Mouse (Mus musculus) yolk sac, embryonic 10.5 days (tissue): Measurements from ENCODE around the gene Lamtor1.
"Not testable (repeated sequence)": the region's sequence is repeated elsewhere in the genome, so short reads cannot be mapped to it uniquely, and the experiment has no call there.

Experiments used
- DNase-seq: peaks from one replicate; pipeline ENCODE4 v3.0.0-alpha.2; 2017; ENCODE audit warnings: low spot score

The Lamtor1 gene

GRCm38 (mm10) chr7:101900331-101901097 is 5.2 kb upstream of the Lamtor1 start:
- no peak for DNase-seq

DNA sequence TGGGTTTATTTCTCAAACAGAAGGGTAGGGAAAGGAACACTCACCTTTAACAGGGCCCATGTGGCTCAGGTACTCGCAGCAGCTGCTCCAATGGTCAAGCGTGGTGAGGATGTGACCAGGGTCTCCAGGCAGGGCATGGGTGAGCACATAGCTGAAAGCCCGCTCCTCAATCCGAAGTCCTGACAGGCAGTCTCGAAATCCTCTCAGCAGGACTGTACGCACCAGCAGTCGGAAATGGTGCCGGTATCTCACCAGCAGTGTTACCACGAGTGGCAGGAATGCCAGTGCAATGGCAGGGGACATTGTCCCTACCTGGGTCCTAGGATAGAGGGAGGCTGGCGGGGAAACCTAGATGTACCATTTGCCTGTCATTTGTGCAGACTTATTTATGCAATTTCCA is 3.7 kb upstream of the Lamtor1 start:
- no peak for DNase-seq

DNA sequence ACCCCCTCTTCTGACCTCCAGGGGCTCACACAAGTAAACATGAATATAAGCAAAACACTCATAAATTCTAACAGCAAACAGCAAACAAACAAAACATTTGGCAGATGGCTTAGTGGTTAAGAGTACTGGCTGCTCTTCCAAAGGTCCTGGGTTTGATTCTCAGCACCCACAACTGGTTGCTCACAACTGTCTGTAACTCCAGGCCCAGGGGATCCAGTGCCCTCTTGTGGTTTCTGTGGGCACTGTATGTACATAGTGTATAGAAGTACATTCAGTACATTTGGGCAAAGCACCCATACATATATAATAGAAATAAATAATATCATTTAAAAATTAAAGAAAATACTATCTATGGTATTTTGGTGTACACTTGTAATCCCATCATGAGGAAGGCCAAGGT is 2.9 kb upstream of the Lamtor1 start:
- no peak for DNase-seq

DNA sequence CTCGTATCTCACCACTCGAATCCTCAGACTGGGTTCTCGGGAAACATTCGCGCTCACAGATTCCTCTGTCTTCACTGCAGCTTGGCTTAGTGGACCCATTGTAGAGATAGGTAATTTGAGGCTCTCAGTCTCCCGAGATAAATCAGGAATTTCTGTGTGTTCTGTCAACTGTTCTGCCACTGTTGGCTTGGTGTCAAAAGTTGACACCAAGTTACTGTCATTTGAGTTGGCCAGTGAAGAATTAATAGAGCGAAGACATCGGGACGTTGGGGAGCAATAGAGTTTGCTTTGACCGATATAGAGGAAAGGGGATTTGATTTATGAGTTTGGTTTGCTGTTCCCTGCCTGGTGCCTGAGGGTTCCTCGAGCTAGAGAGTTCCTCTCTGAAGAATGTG is 580 bp downstream of the Lamtor1 start, which contains the start of gene Tomt:
Gene Tomt (minus strand): TSS at position 73 of the 395 bp plus-strand sequence.
- no peak for DNase-seq

- no peak for DNase-seq
Measured at GRCm38 (mm10) chr7:101906696-101907095, 992 bp downstream of the Lamtor1 start.

GRCm38 (mm10) chr7:101908367-101908766 is 2.7 kb downstream of the Lamtor1 start:
- DNase-seq: no peak

GRCm38 (mm10) chr7:101910138-101910537 is 4.4 kb downstream of the Lamtor1 start:
- no peak for DNase-seq

DNA sequence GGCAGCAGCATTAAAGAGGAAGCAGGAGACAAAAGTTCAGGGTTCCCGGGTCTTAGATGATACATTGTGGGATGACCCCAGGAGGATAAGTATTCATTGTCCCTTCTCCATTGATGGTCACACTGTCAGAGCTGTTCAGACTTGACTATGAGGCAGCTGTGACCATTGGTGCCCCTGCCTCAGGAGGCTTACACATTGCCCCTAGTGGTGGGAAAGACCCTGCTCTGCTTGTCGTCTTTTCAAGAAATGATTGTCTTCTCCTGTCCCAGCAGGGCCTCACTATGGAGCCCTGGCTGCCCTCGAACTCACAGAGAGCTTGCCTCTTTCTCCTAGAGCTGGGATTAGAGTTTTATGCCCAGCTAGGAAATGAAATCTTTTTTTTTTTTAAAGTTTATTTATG is 6.3 kb downstream of the Lamtor1 start:
- DNase-seq: no peak

GRCm38 (mm10) chr7:101918071-101918470 is 12.4 kb downstream of the Lamtor1 start:
- peak; percentile 63 for DNase-seq

DNA sequence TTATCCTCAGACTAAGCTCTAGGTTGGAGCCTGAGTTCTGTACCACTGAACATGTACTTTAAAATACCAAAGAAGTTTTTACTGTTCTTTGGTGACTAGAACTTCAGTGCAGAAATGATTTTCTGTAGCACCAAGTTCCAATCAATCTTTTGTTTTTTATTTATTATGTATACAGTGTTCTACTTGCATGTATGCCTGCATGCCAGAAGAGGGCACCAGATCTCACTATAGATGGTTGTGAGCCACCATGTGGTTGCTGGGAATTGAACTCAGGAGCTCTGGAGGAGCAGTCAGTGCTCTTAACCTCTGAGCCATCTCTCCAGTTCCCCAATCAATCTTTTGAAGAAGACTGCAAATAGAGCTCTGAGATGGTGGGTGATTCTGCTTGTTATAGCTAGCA is 20.2 kb downstream of the Lamtor1 start:
- not testable (repeated sequence) for DNase-seq

DNA sequence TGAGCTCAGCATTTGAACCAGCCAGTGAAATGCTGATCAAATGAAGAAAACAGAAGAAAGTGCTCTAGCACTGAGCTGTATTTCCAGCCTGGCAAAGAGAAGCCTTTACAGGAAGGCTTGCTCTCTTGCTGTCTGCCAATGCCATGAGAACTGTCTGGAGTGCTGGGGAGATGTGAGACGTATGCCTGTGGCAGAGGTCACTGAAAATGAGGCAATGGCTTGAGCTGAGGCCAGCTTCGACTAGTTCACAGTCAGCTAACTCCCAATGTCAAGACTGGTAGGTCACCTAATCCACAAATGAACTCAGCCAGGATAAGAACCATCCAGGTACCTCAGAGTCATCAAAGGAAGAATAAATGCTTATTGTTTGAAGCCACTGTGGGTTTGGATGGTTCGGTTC is 22.4 kb downstream of the Lamtor1 start:
- no peak for DNase-seq

- DNase-seq: no peak
Measured at GRCm38 (mm10) chr7:101932551-101932950, 26.8 kb downstream of the Lamtor1 start.

GRCm38 (mm10) chr7:101933300-101933699 is 27.6 kb downstream of the Lamtor1 start:
- DNase-seq: no peak

- peak; percentile 99 for DNase-seq
Measured at GRCm38 (mm10) chr7:101933751-101934240, 28.1 kb downstream of the Lamtor1 start, which contains the start of the genes Lrrc51 and Numa1. Gene Lrrc51 (minus strand): TSS chr7:101933895. Gene Numa1 (plus strand): TSS chr7:101934111.

GRCm38 (mm10) chr7:101935957-101936356 is 30.3 kb downstream of the Lamtor1 start:
- no peak for DNase-seq

GRCm38 (mm10) chr7:101936996-101937395 is 31.3 kb downstream of the Lamtor1 start:
- DNase-seq: no peak

DNA sequence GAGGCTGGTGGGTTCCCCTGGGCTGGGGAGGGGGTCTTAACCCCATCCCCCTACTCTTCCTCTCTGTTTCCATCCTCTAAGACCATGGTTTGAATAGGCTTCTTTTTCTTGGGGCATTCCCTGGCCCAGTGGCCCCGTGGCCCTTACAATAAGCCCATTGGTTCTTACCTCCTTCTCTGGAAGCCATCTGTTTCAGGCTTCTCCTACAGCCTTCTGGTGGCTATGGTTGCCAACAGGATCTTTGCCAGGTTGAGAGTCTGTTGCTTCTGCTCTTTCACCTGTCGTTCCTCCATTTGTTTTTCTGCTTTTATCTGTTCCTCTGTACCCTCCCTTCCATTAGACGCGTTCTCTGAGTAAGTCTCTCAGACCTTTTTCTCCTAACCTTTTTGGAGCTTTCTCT is 31.9 kb downstream of the Lamtor1 start:
- no peak for DNase-seq

DNA sequence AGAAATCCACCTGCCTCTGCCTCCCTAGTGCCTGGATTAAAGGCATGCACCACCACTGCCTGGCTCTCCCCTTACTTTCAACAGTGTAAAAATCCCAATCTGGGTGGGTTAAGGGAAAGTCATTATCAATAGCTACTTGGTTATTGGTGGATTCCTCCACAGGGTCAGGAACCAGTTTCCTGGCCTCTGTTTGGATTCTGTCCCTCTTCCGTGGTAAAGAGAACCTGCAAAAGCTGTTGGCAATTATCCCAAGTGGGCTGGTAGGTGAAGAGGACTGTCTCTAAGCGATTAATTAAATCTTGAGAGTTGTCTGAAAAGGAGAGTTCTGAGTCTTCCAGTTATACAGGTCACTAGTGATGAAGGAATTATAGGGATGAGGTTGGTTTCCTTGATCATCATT is 32.6 kb downstream of the Lamtor1 start:
- no peak for DNase-seq

DNA sequence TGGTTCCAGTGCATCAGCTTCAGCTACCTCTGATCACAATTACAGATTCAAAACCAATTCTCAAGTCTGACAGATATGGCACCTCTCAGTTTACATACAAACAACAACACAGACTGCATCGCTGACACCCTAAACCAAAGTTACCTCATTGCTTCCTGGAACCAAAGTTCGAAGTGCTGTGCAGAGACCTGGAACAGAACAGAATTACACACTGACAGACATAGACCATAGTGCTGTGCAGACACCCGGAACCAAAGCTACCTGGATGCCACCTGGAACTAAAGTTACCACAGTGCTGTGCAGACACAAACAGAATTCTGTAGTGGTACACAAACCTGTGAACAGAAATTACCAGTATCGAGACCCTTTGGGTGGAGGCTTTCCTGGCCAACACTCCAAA is 34.1 kb downstream of the Lamtor1 start:
- no peak for DNase-seq

DNA sequence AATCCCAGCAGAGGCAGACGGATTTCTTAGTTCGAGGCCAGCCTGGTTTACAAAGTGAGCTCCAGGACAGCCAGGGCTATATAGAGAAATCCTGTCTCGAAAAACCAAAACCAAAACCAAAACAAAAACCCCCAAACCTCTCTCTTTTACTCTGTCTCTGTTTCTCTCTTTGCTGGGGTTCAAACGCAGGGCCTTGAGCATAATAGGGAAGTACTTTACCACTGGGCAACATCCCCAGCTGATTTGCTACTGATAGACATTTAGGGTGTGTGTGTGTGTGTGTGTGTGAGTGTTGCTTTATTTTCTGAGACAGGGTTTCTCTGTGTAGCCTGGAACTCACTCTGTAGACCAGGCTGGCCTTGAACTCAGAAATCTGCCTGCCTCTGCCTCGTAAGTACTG is 43.3 kb downstream of the Lamtor1 start:
- not testable (repeated sequence) for DNase-seq

DNA sequence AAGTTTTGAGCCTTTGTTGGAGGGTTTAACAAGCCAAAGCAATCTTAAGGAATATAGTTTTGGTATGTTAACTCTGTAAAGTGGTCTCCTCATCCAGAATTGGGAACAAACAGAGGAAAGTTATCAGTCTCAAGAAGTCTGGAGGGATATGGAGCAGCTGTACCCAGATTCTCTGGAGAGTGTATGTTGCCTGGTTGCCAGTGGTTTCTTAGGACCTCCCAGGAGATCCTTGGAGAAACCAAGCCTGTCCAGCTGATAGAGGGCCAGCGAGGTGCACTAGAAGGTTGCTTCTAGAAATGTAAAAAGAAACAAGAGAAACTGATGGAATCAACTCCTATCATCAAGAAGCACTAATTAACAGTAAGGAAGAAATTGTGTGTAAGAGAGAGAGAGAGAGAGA is 45.9 kb downstream of the Lamtor1 start:
- no peak for DNase-seq

DNA sequence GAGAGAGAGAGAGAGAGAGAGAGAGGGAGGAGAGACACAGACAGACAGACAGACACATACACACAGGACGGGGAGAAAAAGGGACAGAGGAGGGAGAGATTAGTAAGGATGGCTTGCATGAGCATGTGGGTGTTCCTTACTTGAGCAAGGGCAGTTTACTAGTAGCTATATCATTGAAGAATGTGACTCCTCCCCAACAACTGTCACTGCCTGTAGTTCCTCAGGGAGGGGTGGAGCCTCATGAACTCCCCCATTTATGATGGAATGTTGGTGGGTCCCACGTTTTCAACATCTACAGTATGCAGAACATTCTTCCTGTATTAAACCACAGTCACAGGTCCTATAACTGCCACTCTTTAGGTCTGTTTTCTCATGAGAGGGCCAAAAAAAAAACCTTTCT is 46.4 kb downstream of the Lamtor1 start:
- no peak for DNase-seq

- DNase-seq: no peak
Measured at GRCm38 (mm10) chr7:101954163-101954562, 48.5 kb downstream of the Lamtor1 start.

- DNase-seq: no peak
Measured at GRCm38 (mm10) chr7:101955276-101955675, 49.6 kb downstream of the Lamtor1 start.
